Mouse (Mus musculus) kidney, postnatal 14 days (tissue): ENCODE measurements around the gene Bcas2.
"Not testable (repeated sequence)": the region's sequence is repeated elsewhere in the genome, so short reads cannot be mapped to it uniquely, and the experiment has no call there.

ENCODE experiments used
- DNase-seq: peaks from one replicate; pipeline ENCODE4 v3.0.0; 2022; ENCODE audit warnings: mixed read lengths

Gene Bcas2

DNA sequence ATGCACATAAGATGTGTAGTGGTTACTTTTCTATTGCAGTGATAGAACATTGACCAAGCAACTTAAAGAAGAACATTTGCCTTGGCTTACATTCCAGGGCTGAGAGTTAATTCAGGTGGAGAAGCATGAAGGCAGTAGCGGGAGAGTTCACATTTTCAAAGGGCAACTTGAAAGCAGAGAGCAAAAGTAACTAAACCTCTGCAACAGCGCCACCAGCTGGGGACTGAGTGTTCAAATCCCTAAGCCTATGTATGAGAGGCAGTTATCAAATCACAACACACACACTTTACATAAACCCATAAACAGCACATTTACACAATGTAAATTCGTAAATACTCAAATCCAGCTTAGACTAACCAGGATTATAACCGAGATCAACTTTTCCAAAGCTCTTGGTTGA is 1.7 kb upstream of the Bcas2 start:
- DNase-seq: peak; percentile 83

DNA sequence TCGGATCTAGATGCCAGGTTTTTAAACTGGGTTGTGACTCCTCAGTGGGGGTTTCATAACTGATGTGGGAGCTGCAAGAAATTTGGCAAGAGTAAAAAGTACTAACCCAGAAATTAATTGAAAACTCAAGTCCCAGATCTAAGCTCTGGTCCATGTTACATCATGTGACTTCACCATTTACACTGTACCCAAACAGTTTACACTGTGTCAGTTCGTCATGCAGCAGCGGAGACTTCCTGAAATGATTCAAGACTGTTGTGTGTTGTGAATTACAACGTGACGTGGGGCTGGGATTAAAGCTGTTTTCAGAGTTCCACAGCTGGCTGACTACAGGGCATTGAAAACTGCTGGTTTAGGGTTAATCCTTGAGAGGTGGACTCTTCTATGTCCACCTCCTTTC is 1.2 kb downstream of the Bcas2 start:
- DNase-seq: no peak

- no peak for DNase-seq
Observed at GRCm38 (mm10) chr3:103176740-103177139, 5.3 kb downstream of the Bcas2 start.

DNA sequence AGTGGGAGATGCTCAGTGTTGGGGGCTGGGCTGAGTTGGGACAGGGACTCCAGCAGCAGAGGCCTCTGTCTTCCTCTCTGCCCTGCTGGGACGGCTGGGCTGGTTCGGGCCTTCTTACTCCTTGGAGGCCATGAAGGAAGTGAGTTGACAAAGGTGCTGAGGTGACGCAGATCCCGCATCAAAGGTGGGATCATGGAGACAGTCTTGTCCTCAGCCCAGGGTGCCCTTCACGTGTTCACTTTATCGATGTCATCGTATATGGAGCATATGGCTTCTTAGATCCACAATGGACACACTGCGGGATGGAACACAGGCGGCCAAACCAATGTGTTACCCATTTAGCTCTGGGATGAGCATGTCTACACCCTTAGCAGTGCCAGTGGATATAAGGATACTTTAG is 8.1 kb downstream of the Bcas2 start:
- DNase-seq: no peak

DNA sequence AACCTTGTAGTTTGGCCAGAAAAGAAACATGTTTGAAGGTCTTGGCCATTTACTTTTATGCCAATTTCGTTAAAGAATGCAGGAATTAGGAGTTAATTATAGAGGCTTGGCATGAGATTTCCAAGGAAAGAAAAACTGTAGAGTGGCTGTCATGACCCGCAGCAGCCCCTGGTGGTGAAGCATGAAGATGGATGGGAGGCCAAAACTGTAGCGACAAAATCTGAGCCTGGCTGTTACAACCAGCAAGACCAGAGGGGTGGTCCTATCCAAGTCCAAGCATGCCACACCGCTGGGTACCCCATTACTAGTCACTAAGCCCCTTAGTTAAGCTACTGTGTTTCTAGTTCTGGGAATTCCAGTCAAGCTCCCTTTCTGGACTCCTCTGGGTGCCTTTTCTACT is 9.7 kb downstream of the Bcas2 start:
- DNase-seq: no peak

DNA sequence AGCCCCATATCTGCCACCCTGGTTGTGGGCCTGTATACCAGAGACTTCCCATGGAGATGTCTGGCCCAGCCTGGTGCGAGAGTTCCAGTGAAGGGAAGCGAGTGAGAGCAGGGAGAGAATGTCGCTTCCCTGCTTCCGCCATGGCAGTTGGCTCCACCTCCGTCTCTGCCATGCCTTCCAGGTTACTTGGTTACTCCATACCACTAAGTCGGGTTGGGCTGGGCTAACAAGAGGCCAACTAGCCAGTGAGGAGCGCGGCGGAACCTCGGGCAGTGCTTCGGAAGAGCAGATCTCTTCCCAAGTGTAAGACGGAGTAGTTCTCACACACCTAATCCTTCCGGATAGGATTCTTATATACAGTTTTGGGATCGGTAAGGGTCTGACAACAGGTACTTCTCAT is 11.4 kb downstream of the Bcas2 start:
- no peak for DNase-seq

DNA sequence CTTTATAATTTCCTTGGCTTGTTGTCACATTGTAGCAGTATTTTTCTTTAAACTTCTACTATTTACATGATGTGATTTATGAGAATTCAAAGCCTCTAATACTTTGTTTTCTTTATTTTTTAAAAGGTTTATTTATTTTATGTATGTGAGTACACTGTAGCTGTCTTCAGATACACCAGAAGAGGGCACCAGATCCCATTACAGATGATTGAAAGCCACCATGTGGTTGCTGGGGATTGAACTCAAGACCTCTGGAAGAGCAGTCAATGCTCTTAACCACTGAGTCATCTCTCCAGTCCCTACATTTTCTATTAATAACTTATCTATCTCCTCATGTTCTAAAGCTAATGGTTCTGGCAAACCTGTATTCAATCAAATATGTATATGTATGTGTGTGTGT is 13.0 kb downstream of the Bcas2 start:
- not testable (repeated sequence) for DNase-seq

- no peak for DNase-seq
Observed at GRCm38 (mm10) chr3:103188451-103188850, 17.0 kb downstream of the Bcas2 start.

DNA sequence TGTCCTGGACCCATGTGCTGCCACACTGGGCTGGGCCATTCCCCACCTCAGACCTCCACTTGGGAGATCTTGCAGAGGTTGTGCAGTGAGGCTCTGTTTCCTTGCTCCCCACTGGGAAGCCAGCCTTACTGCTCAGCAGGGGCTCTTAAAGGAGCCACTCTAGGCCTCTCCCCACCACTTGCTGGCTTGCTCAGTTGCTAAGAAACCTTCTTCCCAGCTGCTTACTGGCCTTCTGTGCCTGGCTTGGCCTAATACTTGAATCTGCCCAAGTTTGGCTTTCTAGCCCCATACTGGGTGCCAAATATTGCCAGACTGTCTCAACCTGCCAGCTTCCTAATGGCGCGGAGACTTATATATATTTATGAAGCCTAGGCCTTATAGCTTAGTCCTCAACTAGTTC is 17.4 kb downstream of the Bcas2 start:
- DNase-seq: no peak

- no peak for DNase-seq
Observed at GRCm38 (mm10) chr3:103192161-103192560, 20.7 kb downstream of the Bcas2 start.

GRCm38 (mm10) chr3:103193186-103193585 is 21.7 kb downstream of the Bcas2 start:
- no peak for DNase-seq

GRCm38 (mm10) chr3:103196320-103196823 is 24.9 kb downstream of the Bcas2 start:
- no peak for DNase-seq

DNA sequence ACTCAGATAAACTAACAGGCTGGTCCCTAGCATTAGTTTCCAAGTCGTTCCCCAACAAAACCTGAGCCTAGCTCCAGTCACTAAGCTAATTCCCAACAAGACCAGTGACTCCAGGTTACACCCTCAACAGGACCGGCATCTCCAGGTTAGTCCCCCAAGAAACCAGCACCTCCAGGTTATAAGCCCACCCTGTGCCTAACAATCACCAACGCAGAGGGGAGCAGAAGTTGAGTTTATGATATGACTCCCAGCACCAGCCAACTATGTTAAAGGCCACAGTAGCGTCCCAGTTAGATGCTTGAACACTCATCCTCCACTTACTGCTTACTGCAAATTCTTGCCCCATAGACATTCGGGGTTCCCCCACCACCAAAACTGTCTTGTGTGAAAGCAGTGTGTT is 27.9 kb downstream of the Bcas2 start:
- no peak for DNase-seq

DNA sequence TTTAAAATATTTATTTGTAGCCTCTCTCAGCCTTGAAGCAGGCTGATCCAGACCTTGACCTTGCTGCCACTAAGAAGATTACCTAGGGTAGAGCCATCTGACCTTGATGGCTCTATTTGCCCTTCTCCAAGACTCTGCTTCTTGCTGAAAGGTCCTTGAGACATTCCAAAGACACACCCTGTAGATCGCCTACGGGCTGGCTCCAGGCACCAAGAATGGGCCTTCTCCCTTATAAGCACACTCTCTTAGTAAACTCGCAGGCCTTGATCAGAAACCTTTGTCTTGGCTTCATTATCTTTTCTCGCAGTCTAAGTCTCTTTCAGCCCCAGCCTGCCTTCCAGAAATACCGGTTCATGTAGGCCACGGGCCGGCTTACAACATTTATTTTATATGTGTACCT is 29.6 kb downstream of the Bcas2 start:
- not testable (repeated sequence) for DNase-seq

GRCm38 (mm10) chr3:103203554-103203953 is 32.1 kb downstream of the Bcas2 start:
- DNase-seq: no peak

- no peak for DNase-seq
Observed at GRCm38 (mm10) chr3:103204445-103204844, 33.0 kb downstream of the Bcas2 start.

DNA sequence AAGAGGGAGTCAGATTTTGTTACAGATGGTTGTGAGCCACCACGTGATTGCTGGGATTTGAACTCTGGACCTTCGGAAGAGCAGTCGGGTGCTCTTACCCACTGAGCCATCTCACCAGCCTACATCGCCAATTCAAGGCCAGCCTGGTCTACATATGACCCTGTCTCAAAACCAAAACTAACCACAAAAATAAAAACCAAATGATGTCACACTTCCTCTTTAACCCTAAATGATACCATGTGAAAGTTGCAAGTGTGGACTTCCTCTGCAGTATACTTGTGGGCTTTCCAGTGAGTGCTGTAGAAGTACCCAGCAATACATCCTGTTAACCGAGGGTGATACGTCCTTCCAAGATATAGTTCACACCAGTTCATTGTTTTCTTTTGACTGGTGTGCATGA is 34.9 kb downstream of the Bcas2 start:
- no peak for DNase-seq

DNA sequence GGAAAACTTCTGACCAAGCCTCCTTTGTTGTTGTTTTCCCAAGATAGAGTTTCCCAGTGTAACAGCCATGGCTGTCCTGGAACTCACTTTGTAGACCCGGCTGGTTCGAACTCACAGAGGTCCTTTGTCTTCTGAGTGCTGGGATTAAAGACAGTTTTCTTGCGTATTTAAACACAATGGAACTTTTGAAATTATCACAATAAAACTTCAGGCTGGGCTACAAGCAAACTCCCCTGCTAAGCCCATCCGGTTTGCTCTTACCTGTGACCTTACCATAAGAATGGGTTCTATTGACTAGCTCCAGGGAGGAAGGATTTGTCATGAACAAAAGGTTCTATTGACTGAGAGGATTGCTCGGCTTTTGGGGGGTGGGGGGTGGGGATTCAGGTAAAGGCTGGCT is 36.3 kb downstream of the Bcas2 start:
- no peak for DNase-seq

DNA sequence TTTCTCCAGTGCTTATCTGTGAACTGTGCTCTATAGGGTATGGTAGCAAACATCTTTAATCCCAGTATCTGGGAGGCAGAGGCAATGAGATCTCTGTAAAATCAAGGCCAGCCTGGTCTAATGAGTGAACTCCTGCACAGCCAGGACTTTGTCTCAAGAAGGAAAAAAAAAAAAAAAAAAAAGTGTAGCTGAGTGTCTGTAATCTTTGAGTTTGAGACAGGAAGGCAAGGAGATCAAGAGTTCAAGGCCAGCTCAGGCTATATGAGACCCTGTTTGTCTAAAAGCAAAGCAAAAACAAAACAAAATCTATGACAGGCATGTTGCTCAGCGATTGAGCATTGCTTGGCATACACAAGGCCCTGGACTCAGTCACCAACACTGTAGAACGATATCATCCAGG is 36.8 kb downstream of the Bcas2 start:
- DNase-seq: no peak

DNA sequence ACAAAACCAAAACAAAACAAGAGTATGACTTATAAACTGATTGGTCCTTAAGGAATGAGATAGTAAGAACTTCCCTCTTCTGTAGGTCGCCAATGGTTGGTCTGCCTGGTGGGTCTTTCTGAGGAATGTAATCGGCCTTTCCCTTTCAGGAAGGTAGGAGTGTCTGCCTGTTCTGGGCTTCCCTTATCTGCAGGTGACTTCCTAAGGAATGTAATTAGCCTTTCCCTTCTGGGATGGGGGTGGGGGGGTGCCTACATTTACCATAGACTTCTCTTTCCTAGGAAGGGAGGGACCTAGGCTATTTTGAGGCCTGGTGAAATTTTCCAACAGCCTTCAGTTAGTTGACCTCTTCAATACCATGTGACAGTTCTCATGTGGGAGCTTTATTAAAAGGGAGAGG is 39.6 kb downstream of the Bcas2 start:
- no peak for DNase-seq

GRCm38 (mm10) chr3:103212142-103212541 is 40.7 kb downstream of the Bcas2 start:
- no peak for DNase-seq

DNA sequence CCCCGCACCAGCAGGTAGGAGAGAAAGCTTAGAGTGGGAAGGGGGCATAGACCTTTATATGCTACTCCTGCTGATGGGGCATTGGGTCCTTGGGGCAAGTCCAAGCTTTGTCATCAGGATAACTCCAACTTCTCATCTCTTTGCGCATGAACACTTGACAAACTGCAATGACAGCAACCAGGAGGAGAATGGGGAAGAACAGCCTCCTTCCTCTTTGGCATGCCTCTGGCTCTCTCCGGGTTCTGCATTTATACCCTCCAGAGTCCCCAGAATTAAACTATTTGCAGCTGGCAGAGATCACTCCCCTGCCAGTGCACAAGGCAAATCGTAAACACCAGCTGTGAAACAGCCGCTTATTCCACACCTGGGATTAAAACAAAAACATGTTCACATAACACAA is 42.1 kb downstream of the Bcas2 start:
- no peak for DNase-seq

DNA sequence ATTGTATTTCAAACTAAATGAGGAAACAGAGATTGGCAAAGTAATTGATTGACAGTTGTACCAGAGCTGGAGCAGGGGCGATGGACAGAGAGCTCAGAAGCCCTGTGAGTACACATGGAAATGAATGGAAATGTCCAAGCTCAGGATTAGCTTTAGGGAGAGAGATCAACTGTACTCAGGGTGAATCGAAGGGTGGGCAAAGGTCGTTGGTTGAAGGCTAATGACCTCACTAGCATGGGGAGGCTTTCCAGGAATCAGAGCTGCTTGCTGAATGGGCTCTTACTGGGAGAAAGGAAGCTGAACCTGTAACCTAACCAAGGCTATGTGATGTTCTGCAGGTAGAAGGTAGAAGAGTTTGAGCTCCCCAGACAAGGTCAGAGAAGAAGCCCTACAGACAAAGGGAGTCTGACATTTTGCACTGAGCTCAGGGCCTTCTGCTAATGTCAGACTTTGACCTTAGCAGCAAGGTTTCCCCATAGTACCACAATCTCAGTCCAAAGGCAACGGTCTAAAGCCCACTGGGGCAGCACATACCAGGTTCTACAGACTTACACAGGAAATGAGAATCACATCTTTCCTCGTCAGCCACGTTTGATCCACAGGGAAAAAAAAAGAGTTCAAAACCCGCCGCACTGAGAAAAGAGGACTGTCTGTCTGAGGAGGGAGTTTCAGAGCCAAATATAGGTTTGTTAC is 43.3 kb downstream of the Bcas2 start:
- DNase-seq: peak; percentile 4

DNA sequence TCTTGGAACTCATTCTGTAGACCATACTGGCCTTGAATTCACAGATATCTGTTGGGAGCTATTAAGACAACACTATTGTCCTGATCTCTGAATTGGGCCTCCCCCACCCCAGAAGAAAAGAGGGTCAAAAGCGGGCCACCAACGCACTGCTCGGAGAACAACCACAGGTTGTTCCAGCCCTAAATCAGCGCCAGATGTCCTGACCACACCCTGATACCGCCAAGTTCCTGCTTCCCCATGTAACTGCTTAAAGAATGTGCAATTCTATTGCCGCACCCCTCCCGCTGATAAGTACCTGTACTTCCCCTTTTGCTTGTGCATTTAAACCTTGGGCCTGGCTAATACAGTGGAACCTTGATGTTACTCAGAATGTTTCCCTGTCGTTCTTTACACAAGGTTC is 43.9 kb downstream of the Bcas2 start:
- DNase-seq: not testable (repeated sequence)

DNA sequence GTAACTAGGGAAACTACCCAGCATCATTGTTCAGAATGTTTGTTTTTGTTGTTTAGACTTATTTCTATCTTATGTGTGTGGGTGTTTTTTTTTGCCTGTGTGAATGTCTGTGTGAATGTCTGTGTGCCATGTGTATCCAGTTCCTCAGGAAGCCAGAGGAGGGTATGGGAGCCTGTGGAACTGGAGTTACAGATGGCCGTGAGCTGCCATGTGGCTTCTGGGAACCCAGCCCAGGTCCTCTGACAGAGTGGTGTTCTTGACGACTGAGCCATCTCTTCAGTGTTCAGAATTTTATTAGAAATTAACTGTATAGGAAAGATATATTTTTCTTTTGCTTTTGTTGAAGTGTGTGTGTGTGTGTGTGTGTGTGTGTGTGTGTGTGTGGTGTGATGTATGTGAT is 50.0 kb downstream of the Bcas2 start:
- DNase-seq: no peak
